Mouse (Mus musculus) heart, postnatal 14 days (tissue): ENCODE data around the gene Ttll7. TPM values are rescaled to one million over a fixed set of nuclear protein-coding genes. Genes with fewer than 3 reads are reported as not detected.

Source experiments
- DNase-seq, 2 experiments: peaks; one replicate each; pipeline ENCODE4 v3.0.0; 2021 to 2022
- intact Hi-C: fragments of 180-260 bp; cut with DNase I; formaldehyde crosslinking; loops from one replicate; pipeline ENCODE4 v1.15.1; 2025
- total RNA-seq, 2 experiments: library from RNA; stranded (reverse); gene quantifications; 2 replicates each; pipeline ENCODE4 v1.2.3; 2021

Ttll7 gene
- total RNA-seq, 2 experiments from 2014 or later: 3.8 TPM

DNA sequence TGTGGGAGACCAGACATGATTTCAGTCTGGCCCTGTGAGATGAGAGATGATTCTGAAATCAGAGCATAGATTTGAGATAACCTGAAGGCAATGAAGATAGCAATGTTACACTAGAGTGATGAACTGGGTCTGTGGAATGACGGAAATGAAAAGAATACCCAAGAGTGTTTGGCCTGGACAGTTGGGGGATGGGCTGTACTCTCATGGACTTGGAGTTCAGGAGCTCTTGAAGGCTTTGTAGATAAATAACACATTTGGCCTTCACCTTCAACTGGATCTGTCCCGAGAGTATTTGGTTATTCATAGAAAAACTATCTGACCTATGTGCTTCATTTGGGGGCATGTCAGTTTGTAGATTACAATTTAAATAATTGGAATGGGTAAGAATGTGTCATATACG lies 53.4 kb downstream of the Ttll7 start:
- intact Hi-C loops: no loop called here
- DNase-seq: no peak

- intact Hi-C loops: no loop called here
- DNase-seq: no peak
These were observed 56.8 kb downstream of the Ttll7 start for GRCm38 (mm10) chr3:146908922-146909321.

DNA sequence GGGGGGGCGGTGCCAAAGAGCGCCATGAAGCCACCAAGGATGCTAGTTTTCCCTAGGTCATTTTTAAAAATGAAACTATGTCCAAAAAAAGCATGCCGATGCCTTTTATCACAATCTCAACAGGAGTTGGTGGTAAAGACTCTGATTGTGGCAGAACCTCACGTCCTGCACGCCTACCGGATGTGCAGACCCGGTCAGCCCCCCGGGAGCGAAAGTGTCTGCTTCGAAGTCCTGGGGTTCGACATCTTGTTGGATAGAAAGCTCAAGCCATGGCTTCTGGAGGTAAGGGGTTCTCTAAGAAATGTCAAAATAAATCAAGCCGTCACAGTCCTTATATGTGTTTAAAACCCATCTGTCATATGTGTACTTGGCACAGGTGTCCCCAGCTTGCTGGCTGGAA lies 60.9 kb downstream of the Ttll7 start:
- intact Hi-C loops: loop anchor here (10.0 kb wide), 1 partner anchor 728 kb away; no protein-coding TSS in a partner anchor

DNA sequence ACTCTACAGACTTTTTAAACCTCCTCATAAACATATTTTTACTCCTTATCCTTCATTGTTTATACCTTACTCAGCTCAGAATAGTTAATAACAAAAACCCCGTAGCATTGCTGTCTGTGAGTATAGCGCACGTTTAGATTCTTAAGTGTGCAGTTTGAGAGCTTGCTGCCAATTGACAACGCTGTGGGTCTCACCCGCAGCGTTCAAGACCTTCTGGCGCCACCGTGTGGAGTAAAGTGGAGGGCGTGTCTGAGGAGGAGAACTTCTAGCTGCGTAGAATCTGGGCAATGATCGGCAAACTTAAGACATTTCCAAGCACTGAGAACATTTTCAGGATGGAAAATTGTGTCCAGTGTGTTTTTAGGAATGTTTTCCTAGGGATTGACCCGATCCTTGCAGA lies 62.6 kb downstream of the Ttll7 start:
- DNase-seq: peak; percentile 84 to 92
- intact Hi-C loops: loop anchor here (2.0 to 10.0 kb wide), 6 partner anchors 62 to 730 kb away; partner anchors contain the start of gene Ttll7

More for the DNA sequence above, 60.9 kb downstream of the Ttll7 start:
- DNase-seq: no peak

DNA sequence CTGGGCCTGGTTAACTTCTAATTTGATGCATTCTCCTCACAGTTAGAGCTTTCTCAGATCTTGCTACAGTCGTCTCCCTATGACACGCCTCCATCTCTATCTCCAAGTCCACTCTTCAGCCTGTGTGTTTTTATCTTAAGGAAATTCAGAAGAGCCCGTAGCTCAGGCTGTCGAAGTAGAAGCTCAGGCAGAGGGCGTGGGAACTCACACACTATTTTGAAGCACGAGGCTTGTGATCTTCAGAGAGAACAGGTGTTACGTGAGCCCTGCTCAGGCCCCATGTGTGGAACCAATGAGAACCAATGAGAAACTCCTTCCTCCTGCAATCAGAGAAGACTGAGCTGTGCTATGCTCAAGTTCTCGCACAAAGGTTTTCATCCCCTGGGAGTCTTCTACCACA lies 65.7 kb downstream of the Ttll7 start:
- DNase-seq: no peak
- intact Hi-C loops: loop anchor here (5.0 to 10.0 kb wide), 3 partner anchors 66 to 733 kb away; partner anchors contain the start of gene Ttll7

DNA sequence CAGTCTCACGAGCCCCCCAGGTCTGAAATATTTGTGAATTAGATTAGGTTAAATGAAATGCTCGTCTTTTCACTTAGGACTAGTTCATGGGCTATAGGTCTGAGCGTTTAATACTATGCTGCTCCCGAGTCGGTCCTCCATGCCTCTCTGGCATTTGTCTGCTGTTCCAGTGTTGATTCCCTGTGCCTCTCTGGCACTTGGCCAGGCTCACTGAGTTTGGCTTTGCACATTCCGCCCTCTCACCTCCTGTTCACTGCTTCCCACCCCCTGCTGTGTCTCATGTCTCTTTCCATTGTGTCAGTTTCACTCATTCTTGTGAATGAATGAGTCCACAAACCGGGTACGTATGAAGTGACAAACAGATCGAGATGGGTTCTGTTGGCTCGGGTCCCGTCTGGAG lies 66.2 kb downstream of the Ttll7 start:
- no peak for DNase-seq
- intact Hi-C loops: loop anchor here (5.0 to 10.0 kb wide), 3 partner anchors 66 to 734 kb away; partner anchors contain the start of gene Ttll7

GRCm38 (mm10) chr3:146927311-146928015 lies 75.3 kb downstream of the Ttll7 start:
- DNase-seq: no peak
- intact Hi-C loops: no loop called here

DNA sequence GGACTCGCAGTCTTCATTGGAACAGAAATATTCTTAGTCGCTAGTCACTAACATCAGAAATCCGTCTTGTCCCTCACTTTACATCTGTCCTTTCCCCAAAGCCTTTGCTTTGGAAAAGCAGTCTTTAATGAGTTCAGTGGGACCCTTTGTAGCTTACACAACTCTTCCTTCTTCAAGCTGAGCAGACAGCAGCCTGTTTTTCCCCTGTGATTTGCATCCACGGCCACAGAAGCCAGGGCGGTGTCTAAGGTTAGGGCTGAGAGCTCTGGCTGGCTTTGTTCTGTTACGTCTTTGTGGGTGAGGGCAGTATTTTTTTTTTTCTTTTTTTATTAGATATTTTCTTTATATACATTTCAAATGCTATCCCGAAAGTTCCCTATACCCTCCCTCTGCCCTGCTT lies 76.0 kb downstream of the Ttll7 start:
- intact Hi-C loops: no loop called here
- no peak for DNase-seq

DNA sequence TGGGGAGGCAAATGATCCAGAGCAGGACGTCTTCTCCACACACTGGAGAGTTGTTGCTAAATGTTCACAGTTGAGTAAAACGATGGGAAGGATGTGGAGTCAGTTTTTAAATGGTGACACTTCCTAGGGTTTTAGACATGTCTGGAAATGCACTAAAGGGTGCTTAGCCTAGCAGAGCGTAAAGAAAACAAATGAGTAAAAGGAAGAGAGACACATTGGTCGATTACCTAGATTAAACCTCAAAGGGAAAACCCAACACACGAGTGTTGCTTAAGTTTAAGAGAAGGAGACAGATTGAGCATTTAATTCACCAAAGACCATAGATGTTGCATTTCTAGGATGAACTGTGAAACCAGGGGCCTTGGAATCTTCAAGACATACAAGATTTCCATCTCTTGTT lies 76.8 kb downstream of the Ttll7 start:
- intact Hi-C loops: no loop called here
- DNase-seq: no peak

DNA sequence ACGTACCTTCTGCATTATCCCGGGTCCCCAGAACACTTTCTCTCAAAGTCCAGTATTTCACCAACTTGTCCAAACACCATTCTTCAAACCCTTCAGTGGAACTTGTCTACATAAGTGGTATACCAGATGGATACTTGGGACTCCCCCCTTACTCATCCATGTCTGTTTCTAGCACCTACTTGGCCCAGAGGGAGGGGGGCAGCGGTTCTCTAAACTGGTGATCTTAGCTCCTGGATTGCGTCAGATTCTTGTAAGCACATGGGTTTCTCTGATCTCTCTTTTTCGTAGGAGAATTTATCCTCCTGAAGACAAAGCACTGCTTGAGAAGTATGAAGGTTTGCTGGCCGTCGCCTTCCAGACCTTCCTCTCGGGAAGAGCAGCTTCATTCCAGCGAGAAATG lies 79.0 kb downstream of the Ttll7 start:
- intact Hi-C loops: no loop called here
- no peak for DNase-seq

GRCm38 (mm10) chr3:146932506-146932905 lies 80.3 kb downstream of the Ttll7 start:
- no peak for DNase-seq
- intact Hi-C loops: no loop called here

GRCm38 (mm10) chr3:146936888-146937287 lies 84.7 kb downstream of the Ttll7 start:
- intact Hi-C loops: no loop called here
- no peak for DNase-seq

DNA sequence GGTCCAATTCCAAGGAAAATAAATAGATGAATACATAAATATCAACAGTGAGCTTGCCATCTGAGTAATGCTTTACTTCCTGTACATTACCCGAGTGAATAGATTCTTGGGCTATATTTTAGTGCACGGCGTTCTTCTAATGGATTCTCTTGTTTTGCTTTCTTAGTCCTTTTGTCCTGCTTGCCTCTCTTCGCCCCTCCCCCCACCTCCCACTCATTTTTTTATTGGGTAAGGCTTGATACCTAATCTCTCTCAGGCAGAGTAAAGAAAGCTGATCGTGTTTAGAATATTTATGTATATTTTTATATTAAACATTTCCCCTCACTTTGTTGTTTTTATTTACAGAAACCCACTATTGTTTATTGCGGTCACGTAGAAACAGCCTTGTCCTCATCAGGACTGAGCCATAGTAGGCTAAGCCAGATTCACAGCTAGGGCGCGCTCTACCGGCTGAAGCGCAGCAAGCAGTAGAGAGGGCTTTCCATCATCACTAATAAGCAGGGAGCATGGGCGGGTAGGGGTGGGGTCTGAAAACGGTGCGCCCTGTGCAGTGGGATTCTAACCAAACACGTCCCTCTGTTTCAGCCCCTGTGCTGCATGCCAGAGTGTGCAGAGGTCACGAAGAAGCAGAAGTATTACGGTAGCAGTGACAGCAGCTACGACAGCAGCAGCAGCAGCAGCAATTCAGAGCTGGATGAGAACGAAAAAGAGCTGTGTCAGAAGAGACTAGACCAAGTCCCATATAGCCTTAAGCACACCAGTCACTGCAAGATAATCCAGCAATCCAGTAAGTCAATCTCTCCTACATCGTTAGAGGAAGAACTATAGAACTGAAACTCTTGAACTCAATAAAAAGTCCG lies 87.5 kb downstream of the Ttll7 start:
- peak; percentile 6 to 31 for DNase-seq
- intact Hi-C loops: loop anchor here (5.0 kb wide), 1 partner anchor 592 kb away; no protein-coding TSS in a partner anchor

- intact Hi-C loops: loop anchor here (5.0 kb wide), 1 partner anchor 596 kb away; no protein-coding TSS in a partner anchor
- DNase-seq: no peak
These were observed 90.9 kb downstream of the Ttll7 start for GRCm38 (mm10) chr3:146943101-146943500.

GRCm38 (mm10) chr3:146945342-146945741 lies 93.2 kb downstream of the Ttll7 start:
- DNase-seq: no peak
- intact Hi-C loops: loop anchor here (5.0 kb wide), 1 partner anchor 758 kb away; no protein-coding TSS in a partner anchor

- intact Hi-C loops: loop anchor here (2.0 to 5.0 kb wide), 2 partner anchors 617 to 759 kb away; no protein-coding TSS in a partner anchor
- peak; percentile 51 to 67 for DNase-seq
These were observed 93.7 kb downstream of the Ttll7 start for GRCm38 (mm10) chr3:146945887-146946286.

DNA sequence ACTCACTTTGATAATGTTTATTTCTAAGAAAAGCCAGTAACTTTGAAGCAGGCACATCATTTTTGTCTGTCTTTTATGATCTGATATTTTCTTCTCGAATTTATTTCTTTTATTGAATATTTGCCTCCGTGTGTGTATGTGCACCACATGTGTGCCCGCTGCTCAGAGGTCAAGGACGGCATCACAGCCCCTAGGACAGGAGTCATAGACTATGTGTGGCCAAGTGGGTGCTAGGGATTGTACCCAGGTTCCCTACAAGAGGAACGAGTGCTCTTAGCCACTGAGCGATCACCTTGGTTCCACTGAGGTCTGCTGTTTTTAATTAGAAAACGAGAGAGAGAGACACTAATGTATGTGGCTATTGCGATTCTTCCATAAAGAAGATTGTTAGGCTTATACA lies 94.5 kb downstream of the Ttll7 start:
- intact Hi-C loops: loop anchor here (2.0 to 5.0 kb wide), 2 partner anchors 618 to 759 kb away; no protein-coding TSS in a partner anchor
- no peak for DNase-seq

- DNase-seq: no peak
- intact Hi-C loops: no loop called here
These were observed 104.6 kb downstream of the Ttll7 start for GRCm38 (mm10) chr3:146956792-146957191.

DNA sequence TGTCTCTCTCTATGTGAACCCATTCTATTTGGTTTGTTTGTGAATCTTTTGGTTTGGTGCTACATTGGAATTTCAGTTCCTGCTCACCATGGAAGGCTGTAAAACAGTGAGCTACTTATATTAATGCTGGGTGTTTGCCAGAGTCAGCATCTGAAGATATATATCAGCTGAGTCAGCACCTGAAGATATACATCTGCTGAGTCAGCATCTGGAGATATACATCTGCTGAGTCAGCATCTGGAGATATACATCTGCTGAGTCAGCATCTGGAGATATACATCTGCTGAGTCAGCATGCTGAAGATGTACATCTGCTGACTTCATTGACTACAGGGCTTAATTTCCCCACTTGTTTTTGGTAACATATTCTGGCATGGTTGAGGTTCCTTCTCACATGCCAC lies 110.7 kb downstream of the Ttll7 start:
- DNase-seq: no peak
- intact Hi-C loops: no loop called here

DNA sequence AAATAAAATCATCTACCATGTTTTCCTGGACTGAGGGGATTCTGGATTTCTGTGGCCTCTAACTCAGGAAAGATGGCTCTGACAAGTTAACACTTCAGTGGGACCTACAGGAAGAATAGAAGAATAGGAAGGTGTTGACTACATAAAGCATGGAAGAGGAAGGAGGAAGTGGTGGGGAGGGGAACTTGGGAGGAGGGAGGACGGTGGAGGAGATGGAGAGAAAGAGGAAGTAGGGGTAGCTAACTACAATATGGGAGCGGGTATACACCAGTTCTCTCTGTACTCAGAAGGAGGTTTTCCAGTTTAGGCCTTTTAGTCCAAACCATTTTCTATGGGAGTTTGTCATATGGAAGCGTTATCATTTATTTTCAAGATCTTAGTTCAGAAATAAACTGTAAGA lies 112.2 kb downstream of the Ttll7 start:
- intact Hi-C loops: no loop called here

GRCm38 (mm10) chr3:146967242-146967641 lies 115.1 kb downstream of the Ttll7 start:
- intact Hi-C loops: no loop called here
- no peak for DNase-seq

More for the DNA sequence above, 112.2 kb downstream of the Ttll7 start:
- no peak for DNase-seq
